Mouse (Mus musculus): ENCODE data around the gene Gm26657.

The Gm26657 gene

GRCm38 (mm10) chr4:56740020-56740485 lies at the start of gene Gm26657:
Gm26657 (plus strand) TSS chr4:56740070.
- no peak for DNase-seq (ENCODE audit: low read depth)

DNA sequence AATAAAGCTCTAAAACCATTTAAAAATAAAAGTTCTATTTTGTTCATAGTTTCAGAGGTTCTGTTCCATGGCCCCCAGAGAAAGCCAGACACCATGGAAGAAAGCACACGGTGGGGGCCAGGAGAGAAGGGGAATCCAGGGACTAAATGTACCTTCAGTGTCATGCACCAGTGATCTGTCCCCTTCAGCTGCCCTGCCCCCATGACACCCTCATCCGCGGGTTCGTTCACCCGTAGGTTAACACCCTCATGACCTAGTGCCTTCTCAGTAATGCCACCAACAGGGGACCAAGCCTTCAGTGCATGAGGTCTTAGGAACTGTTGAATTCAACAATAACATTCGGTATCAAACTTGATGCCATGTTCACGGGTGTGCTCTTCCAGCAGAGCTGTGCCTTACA lies 43.5 kb upstream of the Gm26657 start:
- DNase-seq (ENCODE audit: low read depth) = no peak

DNA sequence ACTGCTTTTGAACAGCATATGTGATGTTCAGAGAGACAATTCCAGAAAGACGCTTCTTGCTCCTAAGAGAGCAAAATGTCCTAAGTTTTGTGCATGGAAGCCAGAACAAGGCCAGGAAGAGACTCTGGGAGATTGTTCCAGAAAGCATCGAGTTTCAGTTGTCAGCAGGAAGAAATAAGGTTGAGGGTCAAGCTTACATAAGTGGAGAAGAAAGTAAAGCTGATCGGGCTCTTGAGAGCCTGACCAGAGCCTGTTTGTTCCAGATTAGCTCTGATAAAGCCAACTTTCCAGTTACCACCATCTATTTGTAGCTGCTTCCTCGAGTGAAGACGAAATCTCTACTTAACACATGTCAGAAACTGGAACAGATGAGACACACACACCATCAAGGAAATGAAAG lies 41.2 kb upstream of the Gm26657 start:
- DNase-seq (ENCODE audit: low read depth) = no peak

DNA sequence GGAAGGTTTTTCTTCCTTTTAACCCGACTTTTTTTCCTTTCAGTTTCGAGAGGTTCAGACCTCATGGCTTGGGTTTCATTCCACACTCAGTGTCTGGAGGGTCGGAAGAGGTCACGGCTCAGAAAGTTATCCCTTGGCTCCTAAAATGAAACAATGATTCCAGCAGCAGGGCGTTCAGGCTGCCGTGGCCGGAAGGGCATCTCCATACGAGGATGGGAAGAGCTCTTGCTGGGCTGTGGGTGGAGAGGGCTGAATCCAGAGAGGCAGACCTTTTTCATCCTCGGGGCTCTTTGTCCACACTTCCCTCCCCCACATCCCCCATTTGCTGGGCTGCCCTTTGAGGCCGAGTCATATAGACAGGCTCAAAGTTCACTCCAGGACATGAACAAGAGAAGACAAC lies 37.6 kb upstream of the Gm26657 start:
- no peak for DNase-seq (ENCODE audit: low read depth)

DNA sequence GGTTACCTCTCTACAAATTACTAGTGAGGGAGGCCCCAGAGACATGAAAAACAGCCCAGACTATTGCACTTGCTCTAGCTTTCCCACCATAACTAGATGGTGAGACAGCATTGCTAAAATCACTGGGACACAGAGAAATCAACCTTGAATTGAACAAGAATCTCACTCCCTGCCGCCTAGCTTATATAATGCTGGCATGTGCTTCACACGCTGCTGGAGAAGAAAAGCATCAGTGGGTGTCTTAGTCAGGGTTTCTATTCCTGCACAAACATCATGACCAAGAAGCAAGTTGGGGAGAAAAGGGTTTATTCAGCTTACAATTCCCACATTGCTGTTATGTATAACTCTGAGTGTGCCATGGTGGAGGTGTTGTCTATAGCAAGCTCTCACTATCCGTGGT lies 26.7 kb upstream of the Gm26657 start:
- no peak for DNase-seq (ENCODE audit: low read depth)

- no peak for DNase-seq (ENCODE audit: low read depth)
Measured at GRCm38 (mm10) chr4:56716801-56717200, 23.1 kb upstream of the Gm26657 start.

GRCm38 (mm10) chr4:56717932-56718331 lies 21.9 kb upstream of the Gm26657 start:
- no peak for DNase-seq (ENCODE audit: low read depth)

GRCm38 (mm10) chr4:56718573-56719442 lies 21.1 kb upstream of the Gm26657 start:
- no peak for DNase-seq (ENCODE audit: low read depth)

DNA sequence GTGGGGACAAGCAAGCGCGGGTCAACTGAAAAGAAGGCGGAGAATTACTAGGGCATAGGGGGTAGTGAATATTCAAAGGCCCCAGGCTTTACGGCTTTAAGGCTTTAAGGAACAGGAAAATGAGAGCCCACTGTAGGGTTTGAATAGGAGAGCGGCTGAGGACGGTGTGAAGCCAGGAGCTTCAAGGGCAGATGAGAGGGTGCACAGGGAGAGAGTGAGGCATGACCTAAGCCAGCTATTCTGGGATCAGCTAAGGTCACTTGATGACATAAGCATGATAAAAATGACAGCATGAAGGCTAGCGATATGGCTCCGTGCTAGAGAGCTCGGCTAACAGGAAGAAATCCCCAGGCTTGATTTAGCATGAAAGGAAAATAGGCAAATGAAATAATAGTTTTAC lies 20.4 kb upstream of the Gm26657 start:
- DNase-seq (ENCODE audit: low read depth) = no peak

- no peak for DNase-seq (ENCODE audit: low read depth)
Measured at GRCm38 (mm10) chr4:56720403-56720802, 19.5 kb upstream of the Gm26657 start.

GRCm38 (mm10) chr4:56721469-56721868 lies 18.4 kb upstream of the Gm26657 start:
- no peak for DNase-seq (ENCODE audit: low read depth)

GRCm38 (mm10) chr4:56722346-56722745 lies 17.5 kb upstream of the Gm26657 start:
- no peak for DNase-seq (ENCODE audit: low read depth)

- DNase-seq (ENCODE audit: low read depth) = no peak
Measured at GRCm38 (mm10) chr4:56723237-56723636, 16.6 kb upstream of the Gm26657 start.

GRCm38 (mm10) chr4:56725839-56726238 lies 14.0 kb upstream of the Gm26657 start:
- DNase-seq (ENCODE audit: low read depth) = no peak

- DNase-seq (ENCODE audit: low read depth) = no peak
Measured at GRCm38 (mm10) chr4:56740611-56741010, 741 bp downstream of the Gm26657 start.

- no peak for DNase-seq (ENCODE audit: low read depth)
Measured at GRCm38 (mm10) chr4:56741041-56741493, 1.2 kb downstream of the Gm26657 start, which contains the start of gene Actl7b. Actl7b (minus strand) TSS chr4:56741443.

- no peak for DNase-seq (ENCODE audit: low read depth)
Measured at GRCm38 (mm10) chr4:56742698-56743097, 2.8 kb downstream of the Gm26657 start.

DNA sequence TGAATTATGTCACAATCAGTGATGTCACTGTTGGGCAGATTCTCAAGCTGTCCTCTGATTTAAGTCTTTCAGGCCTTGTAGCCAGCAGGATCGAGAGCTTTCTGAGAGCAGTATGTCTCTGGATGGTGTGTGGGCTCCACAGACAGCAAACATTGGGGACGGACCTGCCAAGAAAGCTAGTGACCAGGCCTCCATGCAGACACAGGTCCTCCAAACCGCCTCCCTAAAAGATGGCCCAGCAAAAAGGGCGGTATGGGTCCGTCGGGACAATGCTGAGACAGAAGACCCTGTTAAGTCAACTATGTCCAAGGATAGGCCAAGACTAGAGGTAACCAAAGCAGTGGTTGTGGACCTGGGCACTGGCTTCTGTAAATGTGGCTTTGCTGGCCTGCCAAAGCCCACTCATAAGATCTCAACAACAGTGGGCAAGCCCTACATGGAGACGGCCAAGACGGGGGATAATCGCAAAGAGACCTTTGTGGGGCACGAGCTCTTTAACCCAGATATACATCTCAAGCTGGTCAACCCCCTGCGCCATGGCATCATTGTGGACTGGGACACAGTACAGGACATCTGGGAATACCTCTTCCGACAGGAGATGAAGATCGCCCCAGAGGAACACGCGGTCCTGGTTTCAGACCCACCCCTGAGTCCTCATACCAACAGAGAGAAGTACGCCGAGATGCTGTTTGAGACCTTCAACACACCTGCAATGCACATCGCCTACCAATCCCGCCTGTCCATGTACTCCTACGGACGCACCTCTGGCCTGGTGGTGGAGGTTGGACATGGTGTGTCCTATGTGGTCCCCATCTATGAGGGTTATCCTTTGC lies 3.7 kb downstream of the Gm26657 start, which contains the start of gene Actl7a:
Gene Actl7a (plus strand): TSS at position 51 of the 833 bp plus-strand sequence.
- no peak for DNase-seq (ENCODE audit: low read depth)

GRCm38 (mm10) chr4:56746345-56746744 lies 6.5 kb downstream of the Gm26657 start:
- no peak for DNase-seq (ENCODE audit: low read depth)

DNA sequence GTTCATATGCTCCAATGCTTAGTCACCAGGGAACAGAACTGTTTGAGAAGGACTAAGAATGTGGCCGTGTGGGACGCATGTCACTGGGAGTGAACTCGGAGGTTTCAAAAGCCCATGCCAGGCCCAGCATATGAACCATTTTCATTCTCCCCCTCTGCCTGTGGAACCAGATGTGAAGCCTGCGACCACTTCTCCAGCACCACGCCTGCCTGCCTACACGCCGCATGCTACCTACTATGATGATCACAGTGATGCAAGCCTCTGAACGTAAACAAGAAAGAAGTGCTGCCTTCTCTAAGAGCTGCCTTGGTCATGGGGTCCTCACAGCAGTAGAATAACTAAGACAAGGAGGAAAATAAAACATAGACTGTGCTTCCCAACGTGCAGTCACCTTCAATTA lies 7.6 kb downstream of the Gm26657 start:
- no peak for DNase-seq (ENCODE audit: low read depth)

DNA sequence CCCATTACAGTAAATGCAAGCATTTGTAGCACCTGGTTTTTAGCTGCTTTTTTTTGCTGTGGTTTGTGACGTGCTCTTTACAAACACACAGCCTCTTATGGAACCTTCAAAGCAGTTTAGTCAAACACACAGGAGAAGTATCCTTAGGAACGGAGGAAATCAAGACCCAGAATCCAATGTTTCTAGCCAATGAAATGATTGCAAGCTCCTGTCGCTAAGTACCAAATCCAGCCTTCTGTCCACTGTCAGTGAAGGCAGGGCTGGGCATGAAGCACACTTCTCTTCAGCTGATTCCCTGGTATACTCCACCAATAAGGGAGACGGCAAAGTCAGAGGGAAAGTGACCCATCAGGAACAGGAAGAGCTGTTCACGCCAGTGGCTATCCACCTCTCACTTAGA lies 16.2 kb downstream of the Gm26657 start:
- no peak for DNase-seq (ENCODE audit: low read depth)

GRCm38 (mm10) chr4:56756966-56757600 lies 17.2 kb downstream of the Gm26657 start:
- no peak for DNase-seq (ENCODE audit: low read depth)

All from fibroblast of lung, adult 2 months (primary cell).